Mouse (Mus musculus) brain, embryonic 14.5 days (tissue): ENCODE results near the gene Hs1bp3.

Experiments
- CTCF ChIP-seq: fragments of 200-500 bp; IDR thresholded peaks from 2 replicates; pipeline ENCODE4 v1.5.1; 2012; ENCODE audit warnings: inconsistent platforms, mild to moderate bottlenecking, moderate library complexity, borderline replicate concordance; ENCODE audit not compliant: insufficient read depth, insufficient read length; ENCODE audit errors: extremely low read depth
- POLR2A ChIP-seq: fragments of 200-500 bp; IDR thresholded peaks from 2 replicates; pipeline ENCODE4 v1.6.1; 2012; ENCODE audit warnings: mild to moderate bottlenecking, inconsistent platforms, borderline replicate concordance; ENCODE audit not compliant: poor library complexity, insufficient read depth, insufficient read length, severe bottlenecking; ENCODE audit errors: extremely low read depth

DNA sequence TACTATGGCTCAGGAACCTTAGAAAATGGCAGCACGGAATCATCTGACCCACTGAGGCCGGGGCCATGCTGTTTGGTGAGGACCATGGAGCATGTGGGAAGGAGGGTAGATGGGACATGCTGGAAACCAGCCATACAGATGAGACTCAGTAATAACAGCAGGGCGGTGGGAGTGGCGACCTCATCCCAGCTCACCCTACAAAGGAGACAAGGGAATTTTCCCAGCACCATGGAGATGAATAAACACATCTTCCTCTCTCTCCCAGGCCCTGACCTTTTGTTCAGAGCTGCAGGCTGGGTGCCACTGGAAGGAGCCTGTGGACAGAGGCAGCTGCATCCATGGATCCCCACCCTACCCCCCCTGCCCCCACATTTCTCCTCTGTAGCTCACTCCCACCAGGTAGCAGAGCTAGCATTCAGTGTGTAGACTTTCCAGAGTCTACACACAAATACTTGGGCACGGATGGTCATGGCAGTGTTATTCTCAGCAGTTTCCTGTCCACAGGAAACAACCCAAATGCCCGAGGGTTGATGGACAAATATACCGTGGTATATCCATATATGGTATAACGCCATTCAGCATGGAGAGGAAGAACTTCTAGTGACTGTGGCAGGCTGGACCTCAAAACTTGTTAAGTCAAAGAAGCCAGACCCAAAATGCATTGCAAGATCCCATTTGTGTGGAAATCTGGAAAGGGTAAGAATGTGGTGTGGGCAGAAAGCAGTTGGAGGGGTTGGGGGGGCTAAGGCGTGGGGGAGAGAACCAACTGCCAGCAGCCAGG lies 35.7 kb downstream of the Hs1bp3 start:
- TF ChIP-seq POLR2A (no peak), CTCF (no peak)
